Mouse (Mus musculus) embryonic facial prominence, embryonic 15.5 days (tissue): Measurements from ENCODE around the gene Apba3. TPM values are rescaled to one million over a fixed set of nuclear protein-coding genes. Genes with fewer than 3 reads are reported as not detected.
A peak's percentile ranks its signal among the peaks of the same experiment; 100 is the strongest.

ENCODE experiments used
- ATAC-seq: fragments of 200-750 bp; cut with Nextera tagmentation; 2 replicates; pipeline ENCODE4 v1.8.0; 2017; ENCODE audit warnings: low read depth, moderate TSS enrichment; ENCODE audit not compliant: insufficient number of reproducible peaks, low FRiP score, low TSS enrichment
- H3K27ac ChIP-seq: fragments of 300-500 bp; sonication (generic); replicated peaks from 2 replicates; pipeline ENCODE4 v1.5.1; 2015; ENCODE audit warnings: mild to moderate bottlenecking, inconsistent platforms
- H3K27me3 ChIP-seq: fragments of 300-500 bp; sonication (generic); 2 replicates; pipeline ENCODE4 v1.6.1; 2015; ENCODE audit warnings: inconsistent platforms
- H3K36me3 ChIP-seq: fragments of 300-500 bp; sonication (generic); 2 replicates; pipeline ENCODE4 v1.6.1; 2015; ENCODE audit warnings: mild to moderate bottlenecking, inconsistent platforms
- H3K4me1 ChIP-seq: fragments of 300-500 bp; sonication (generic); 2 replicates; pipeline ENCODE4 v1.6.1; 2015; ENCODE audit warnings: inconsistent platforms
- H3K4me2 ChIP-seq: fragments of 300-500 bp; sonication (generic); replicated peaks from 2 replicates; pipeline ENCODE4 v1.6.1; 2015; ENCODE audit warnings: mild to moderate bottlenecking, inconsistent platforms
- H3K4me3 ChIP-seq: fragments of 300-500 bp; sonication (generic); replicated peaks from 2 replicates; pipeline ENCODE4 v1.5.1; 2015; ENCODE audit warnings: mild to moderate bottlenecking, inconsistent platforms
- H3K9ac ChIP-seq: fragments of 300-500 bp; sonication (generic); 2 replicates; pipeline ENCODE4 v1.6.1; 2015; ENCODE audit warnings: inconsistent platforms
- H3K9me3 ChIP-seq: fragments of 300-500 bp; sonication (generic); replicated peaks from 2 replicates; pipeline ENCODE4 v1.6.1; 2016; ENCODE audit warnings: inconsistent platforms
- WGBS: fragments of 180-500 bp; shearing (Covaris S2); methylation state at CpG from one replicate; pipeline ENCODE4 v1.1.7; 2015; 5-methylcytosine and 5-hydroxymethylcytosine counted together
- polyA plus RNA-seq: library from polyadenylated mRNA; unstranded; fragments of >200 nt; fragmentation: Nextera tagmentation; extraction: Ambion mirVana; gene quantifications from 2 replicates; pipeline ENCODE4 v1.2.1, GENCODE M21; 2015

Gene Apba3
- polyA plus RNA-seq, 1 experiment from 2014 or later = 77.4 TPM

DNA sequence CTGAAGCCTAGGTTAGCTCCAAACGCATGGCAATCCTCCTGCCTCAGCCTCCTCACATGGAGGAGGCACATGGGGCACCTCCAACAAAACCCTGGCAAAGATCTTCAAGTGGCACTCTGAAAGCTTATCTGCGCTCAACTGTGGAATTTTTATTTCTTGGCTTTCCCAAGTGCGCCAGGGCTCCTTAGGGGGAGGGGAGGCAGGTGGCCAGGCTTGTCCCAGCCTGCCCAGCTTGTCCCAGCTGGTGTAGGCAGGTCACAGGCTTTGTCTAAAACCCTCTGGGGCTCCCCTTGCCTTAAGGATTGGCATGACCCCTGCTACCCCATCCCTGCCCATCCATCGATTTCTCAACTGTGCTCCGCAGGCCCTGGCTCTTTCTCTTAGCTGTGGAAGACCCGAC, 17.4 kb downstream of the Apba3 start:
- 0 out of 2 replicates have a peak, but pooled peaks have one; percentile 11 for ATAC-seq
- Histone ChIP-seq H3K4me2 (no peak overlapping the region), H3K4me1 (peaks cover 27% of the 10 kb centered on the region), H3K4me3 (no peak overlapping the region), H3K9me3 (no peaks in the 10 kb centered on the region), H3K27ac (0 out of 2 replicates have a peak overlapping the region, but pooled peaks have one; percentile 28), H3K36me3 (no peaks in the 10 kb centered on the region), H3K27me3 (peaks cover 34% of the 10 kb centered on the region), H3K9ac (no peak overlapping the region)
- 35% methylated on average over 6 of the region's 6 CpGs for WGBS

DNA sequence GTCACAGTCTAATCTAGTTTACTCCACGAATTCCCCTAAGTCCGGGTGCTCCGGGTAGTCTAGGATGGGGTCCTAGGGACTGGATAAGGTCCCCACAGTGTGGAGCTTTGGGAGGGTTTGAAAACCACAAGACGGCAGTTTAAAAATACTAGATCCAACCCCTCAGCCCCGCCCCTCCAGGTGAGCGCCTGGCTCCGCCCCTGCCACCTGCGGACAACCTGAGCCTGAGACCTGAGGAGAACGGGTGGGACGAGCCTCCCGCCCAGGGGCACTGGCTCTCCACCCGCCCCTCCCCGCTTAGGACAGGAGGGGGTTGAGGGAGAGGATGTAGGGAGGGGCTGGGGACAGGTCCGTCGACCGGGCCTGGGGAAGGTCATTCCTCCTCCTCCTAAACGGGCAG, 18.0 kb downstream of the Apba3 start:
- Histone ChIP-seq H3K4me2 (peak overlapping the region; percentile 74), H3K9ac (no peak overlapping the region), H3K27ac (peak overlapping the region; percentile 28; the same call in 1 of the 2 replicates), H3K9me3 (no peaks in the 10 kb centered on the region), H3K4me1 (peaks cover 26% of the 10 kb centered on the region), H3K4me3 (peak overlapping the region; percentile 44), H3K36me3 (no peaks in the 10 kb centered on the region), H3K27me3 (peaks cover 34% of the 10 kb centered on the region)
- 5% methylated on average over 17 of the region's 17 CpGs for WGBS
- peak; percentile 58; the same call in 1 of the 2 replicates for ATAC-seq

DNA sequence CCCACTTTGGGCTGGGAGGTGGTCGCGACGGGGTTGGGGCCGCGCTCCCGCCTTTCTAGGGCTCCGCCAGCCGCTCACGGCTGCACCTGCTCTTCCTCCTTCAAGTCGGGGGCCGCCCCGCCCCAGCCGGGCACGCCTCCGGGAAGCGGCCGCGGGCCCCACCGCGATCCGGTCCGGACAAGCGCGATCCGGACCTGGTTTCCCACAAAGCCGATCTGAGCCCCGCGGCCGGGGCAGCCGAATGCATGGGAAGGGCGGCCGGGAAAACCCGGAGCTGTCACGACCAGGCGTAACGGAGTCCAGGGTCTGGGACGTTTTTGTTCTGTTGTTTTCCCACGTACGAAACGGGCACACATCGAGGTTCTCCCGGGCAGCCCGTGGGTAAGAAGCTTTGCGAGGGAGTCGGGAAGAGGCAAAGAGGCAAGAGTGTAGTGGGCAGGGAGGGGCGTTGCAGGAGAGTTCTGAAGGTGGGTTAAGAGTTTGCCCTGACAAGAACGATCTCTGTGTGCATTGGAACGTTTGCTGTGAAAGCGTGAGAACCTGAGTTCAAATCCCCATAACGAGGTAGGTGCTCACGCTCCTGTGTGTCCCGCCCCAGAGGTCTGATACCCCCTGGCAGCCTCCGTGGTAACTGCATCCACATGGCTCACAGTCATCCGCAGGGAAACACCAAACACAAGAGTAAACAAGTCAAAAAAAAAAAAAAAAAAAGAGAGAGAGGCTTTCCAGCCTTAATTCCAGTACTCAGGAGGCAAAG, 19.1 kb downstream of the Apba3 start:
- Histone ChIP-seq H3K4me1 (peaks cover 31% of the 10 kb centered on the region), H3K36me3 (no peaks in the 10 kb centered on the region), H3K9me3 (no peaks in the 10 kb centered on the region), H3K27me3 (peaks cover 46% of the 10 kb centered on the region), H3K4me2 (peak overlapping the region; percentile 74), H3K9ac (no peak overlapping the region), H3K27ac (no peak overlapping the region), H3K4me3 (peak overlapping the region; percentile 44)
- under 1% methylated on average over 54 of the region's 54 CpGs for WGBS
- peak; percentile 69 for ATAC-seq

DNA sequence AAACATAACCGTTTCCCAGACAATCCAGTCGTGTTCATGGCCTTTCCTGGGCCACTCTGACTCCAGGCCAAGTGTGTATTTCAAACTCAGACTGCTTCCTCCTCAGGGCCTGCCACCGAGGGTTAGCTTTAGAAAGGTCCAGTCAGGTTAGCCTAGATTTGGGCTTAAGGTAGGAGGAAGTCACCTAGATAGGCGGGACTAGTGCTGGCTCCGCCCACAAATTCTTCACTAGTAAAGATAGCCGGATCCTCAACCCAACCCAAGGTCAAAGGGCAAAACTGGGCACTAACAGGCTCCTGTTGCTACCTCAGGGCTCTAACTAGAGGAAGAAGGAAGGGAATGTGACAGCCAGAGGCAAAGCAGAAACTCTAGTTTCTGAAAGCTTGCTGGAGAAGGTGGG, 19.8 kb downstream of the Apba3 start:
- Histone ChIP-seq H3K9ac (no peak overlapping the region), H3K4me2 (peak overlapping the region; percentile 74; the same call in 1 of the 2 replicates), H3K9me3 (no peaks in the 10 kb centered on the region), H3K4me3 (no peak overlapping the region), H3K4me1 (peaks cover 38% of the 10 kb centered on the region), H3K27ac (no peak overlapping the region), H3K27me3 (peaks cover 50% of the 10 kb centered on the region), H3K36me3 (no peaks in the 10 kb centered on the region)
- 33% methylated on average over 6 of the region's 6 CpGs for WGBS
- no peak for ATAC-seq

DNA sequence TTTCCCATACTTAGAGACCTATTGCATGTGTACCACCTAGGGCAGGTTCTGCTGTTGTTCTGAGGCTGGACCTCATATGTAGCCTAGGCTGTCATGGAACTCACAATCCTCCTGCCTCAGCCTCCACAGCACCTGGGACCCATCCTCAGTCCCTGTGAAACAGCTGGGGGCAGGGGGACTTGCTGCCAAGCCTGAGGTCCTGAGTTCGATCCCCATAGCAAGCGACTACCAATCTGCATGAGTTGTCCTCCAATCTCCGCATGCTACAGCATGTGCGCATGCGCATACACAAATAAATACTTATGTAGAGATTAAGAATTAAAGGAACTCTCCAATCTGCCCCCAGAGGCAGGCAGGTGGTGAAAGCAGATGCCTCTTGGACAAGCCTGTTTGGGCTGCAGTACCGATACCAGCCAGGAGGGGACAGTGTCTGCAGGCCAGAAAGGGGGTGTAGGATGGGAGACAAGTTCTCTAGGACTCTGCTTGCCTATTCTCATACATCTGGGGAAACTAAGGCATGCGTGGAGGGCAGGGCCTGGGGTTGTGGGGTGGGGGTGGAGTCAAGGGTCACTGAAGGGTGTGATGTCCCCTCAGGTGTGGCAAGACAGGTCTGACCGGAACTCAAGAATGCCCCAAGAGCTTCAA, 20.9 kb downstream of the Apba3 start:
- no peak for ATAC-seq
- H3K27me3 ChIP-seq = peaks cover 47% of the 10 kb centered on the region
- H3K9ac ChIP-seq = no peak overlapping the region
- H3K4me1 ChIP-seq = peaks cover 41% of the 10 kb centered on the region
- H3K27ac ChIP-seq = no peak overlapping the region
- no peak overlapping the region for H3K4me2 ChIP-seq
- WGBS = 59% methylated on average over 8 of the region's 8 CpGs
- no peak overlapping the region for H3K4me3 ChIP-seq
- no peaks in the 10 kb centered on the region for H3K9me3 ChIP-seq
- H3K36me3 ChIP-seq = no peaks in the 10 kb centered on the region

DNA sequence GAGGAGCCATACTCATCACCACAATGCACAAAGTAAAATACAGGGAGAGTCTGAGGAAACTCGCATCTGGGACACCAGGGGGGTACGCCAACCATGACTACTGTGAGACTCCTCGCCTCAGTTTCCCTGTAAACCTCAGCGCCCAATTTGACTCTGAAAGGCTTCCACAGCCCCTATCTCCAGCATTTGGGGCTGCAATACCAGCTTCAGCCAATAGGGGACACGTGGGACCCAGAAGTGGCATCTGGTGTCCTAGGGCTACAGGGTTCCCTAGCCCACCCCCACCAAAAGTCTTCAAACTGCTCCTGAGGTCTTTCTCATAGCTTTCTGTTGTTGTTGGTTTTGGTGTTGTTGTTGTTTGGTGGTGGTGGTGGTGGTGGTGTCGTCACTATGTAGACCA, 21.8 kb downstream of the Apba3 start:
- Histone ChIP-seq H3K27me3 (peaks cover 40% of the 10 kb centered on the region), H3K36me3 (no peaks in the 10 kb centered on the region), H3K9me3 (no peaks in the 10 kb centered on the region), H3K9ac (no peak overlapping the region), H3K4me3 (no peak overlapping the region), H3K4me1 (peaks cover 44% of the 10 kb centered on the region), H3K4me2 (no peak overlapping the region), H3K27ac (no peak overlapping the region)
- WGBS = 27% methylated on average over 6 of the region's 6 CpGs
- no peak for ATAC-seq

DNA sequence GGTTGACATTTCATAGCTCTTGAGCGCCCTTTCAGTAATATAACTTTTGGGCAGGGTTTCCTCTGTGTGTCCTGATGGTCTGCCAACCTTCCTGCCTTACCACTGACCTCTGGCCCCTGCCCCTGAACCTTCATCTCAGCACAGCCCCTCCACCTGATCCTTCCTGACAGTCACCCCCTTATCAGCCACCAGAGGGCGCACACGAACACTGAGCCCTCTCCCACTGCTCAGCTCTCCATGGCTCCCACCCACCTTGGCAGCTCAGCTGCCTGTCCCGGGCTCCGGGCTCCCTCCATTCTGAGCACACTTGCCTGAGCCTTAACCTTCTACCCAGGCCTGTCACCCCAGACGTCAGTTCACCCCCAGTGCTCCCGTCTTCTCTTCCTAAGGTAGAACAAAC, 22.5 kb downstream of the Apba3 start:
- peaks cover 44% of the 10 kb centered on the region for H3K4me1 ChIP-seq

DNA sequence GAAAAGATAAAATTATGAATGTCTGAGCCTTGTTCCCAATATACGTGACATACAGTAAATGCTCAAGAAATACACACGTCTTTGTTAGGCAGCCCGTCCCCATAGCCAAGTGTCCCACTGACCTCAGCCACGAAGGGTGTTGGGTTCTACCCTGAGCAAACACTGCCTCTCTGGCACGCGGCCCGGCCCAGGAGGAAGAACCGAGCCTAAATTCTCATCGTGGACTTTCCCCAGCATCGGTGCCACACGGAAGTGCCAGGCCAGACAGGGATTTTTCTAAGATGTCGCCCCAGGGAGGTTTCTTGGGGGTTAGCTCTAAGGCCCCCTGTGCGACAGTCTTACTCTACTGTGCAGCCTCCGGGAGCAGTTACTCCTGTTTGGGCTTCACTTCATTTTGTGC, 23.1 kb downstream of the Apba3 start:
- ATAC-seq = no peak
- Histone ChIP-seq H3K4me2 (no peak overlapping the region), H3K27me3 (peaks cover 28% of the 10 kb centered on the region), H3K9me3 (no peaks in the 10 kb centered on the region), H3K36me3 (no peaks in the 10 kb centered on the region), H3K9ac (no peak overlapping the region), H3K27ac (no peak overlapping the region), H3K4me3 (no peak overlapping the region; the same call in 1 of the 2 replicates), H3K4me1 (peaks cover 45% of the 10 kb centered on the region)
- WGBS = 59% methylated on average over 14 of the region's 14 CpGs

More for the DNA sequence above, 22.5 kb downstream of the Apba3 start:
- H3K27me3 ChIP-seq = peaks cover 33% of the 10 kb centered on the region
- H3K4me2 ChIP-seq = no peak overlapping the region
- WGBS = 6% methylated on average over 7 of the region's 7 CpGs
- no peak for ATAC-seq
- H3K9me3 ChIP-seq = no peaks in the 10 kb centered on the region
- no peak overlapping the region for H3K9ac ChIP-seq
- H3K4me3 ChIP-seq = no peak overlapping the region
- H3K27ac ChIP-seq = 0 out of 2 replicates have a peak overlapping the region, but pooled peaks have one; percentile 34
- no peaks in the 10 kb centered on the region for H3K36me3 ChIP-seq

DNA sequence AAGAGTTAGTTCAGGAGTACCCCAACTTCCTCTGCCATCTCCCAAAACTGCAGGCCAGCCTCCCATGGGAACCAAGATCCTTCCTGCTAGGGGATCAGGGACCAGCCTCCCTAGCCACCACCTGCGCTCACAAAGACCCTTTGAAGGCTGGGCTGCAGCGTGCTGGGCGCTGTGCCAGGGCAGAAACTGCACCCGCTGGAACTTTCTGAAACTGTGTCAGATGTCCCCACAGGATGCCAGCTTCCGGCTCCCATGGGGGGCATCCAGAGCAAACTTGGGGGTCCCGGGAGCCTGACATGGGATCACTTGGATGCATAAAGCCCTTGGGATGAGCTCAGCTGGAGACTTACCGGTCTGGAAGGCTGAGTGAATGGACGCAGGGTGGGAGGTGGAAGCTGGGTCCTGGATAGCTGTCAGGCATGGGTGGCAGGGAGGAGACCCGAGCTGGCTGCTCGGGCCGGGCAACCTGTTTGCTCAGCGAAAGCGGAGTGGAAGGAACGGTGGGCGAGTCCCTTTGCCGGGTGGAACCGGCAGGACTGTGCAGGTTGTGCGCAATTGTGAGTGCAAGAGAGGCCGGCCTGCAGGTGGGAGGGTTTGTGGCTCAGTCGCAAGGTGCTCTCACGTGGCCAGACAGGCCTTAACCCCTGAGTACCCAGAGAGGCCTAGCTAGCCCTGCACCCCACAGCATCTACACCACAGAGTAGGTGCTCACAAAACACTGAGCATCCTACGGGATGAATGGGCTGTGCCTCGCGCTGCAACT, 24.1 kb downstream of the Apba3 start:
- Histone ChIP-seq H3K27me3 (peaks cover 20% of the 10 kb centered on the region), H3K9ac (no peak overlapping the region), H3K9me3 (no peaks in the 10 kb centered on the region), H3K36me3 (no peaks in the 10 kb centered on the region), H3K4me3 (peak overlapping the region; percentile 19), H3K27ac (peak overlapping the region; percentile 75), H3K4me1 (peaks cover 47% of the 10 kb centered on the region), H3K4me2 (peak overlapping the region; percentile 24)
- ATAC-seq = no peak
- WGBS = 10% methylated on average over 24 of the region's 24 CpGs

DNA sequence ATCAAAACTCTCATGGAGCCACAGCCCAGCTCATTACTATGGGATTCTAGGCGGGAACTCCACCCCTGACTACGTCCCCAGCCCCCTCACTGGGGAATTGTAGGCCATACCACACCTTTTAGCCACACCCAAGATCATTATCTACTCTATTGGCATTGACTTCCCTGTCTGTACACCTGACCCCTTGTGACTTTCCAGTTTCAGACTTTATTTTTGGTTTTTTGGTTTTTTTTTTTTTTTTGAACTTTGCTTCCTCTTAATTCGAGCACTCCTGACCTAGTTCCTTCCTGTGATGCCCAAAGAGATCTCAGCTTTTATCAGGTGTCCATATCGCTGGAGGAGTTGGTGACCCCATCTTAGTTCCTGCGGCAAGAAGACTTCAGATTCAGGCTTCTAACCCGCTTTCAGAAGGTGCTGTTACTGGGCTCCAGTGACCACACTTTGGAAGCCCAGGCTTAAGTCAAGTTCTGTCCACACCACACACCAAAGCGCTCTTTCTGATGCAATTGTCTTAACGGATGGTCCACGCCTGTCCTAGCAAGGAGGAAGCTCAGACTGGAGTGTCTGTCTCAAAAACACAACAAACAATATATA, 24.8 kb downstream of the Apba3 start, which contains the start of gene Tjp3:
Gene Tjp3, minus strand, starts transcription at position 71 of the 594 bp plus-strand sequence.
- H3K4me2 ChIP-seq = peak within 1 kb of the TSS; percentile 88
- no peaks in the 10 kb centered on the region for H3K36me3 ChIP-seq
- peaks cover 20% of the 10 kb centered on the region for H3K27me3 ChIP-seq
- peaks cover 46% of the 10 kb centered on the region for H3K4me1 ChIP-seq
- no peak within 1 kb of the TSS for H3K9ac ChIP-seq
- H3K9me3 ChIP-seq = no peaks in the 10 kb centered on the region
- peak within 1 kb of the TSS; percentile 75 for H3K4me3 ChIP-seq
- peak within 1 kb of the TSS; percentile 75 for H3K27ac ChIP-seq
- no peak for ATAC-seq
- 62% methylated on average over 9 of the region's 9 CpGs for WGBS
